Mouse (Mus musculus) 3T3-L1 (cell line): ENCODE results near the gene Emp1.

Experiments used
- DNase-seq: peaks from one replicate; pipeline ENCODE4 v3.0.0-alpha.2; 2015; ENCODE audit warnings: low read depth, low spot score

Gene Emp1

DNA sequence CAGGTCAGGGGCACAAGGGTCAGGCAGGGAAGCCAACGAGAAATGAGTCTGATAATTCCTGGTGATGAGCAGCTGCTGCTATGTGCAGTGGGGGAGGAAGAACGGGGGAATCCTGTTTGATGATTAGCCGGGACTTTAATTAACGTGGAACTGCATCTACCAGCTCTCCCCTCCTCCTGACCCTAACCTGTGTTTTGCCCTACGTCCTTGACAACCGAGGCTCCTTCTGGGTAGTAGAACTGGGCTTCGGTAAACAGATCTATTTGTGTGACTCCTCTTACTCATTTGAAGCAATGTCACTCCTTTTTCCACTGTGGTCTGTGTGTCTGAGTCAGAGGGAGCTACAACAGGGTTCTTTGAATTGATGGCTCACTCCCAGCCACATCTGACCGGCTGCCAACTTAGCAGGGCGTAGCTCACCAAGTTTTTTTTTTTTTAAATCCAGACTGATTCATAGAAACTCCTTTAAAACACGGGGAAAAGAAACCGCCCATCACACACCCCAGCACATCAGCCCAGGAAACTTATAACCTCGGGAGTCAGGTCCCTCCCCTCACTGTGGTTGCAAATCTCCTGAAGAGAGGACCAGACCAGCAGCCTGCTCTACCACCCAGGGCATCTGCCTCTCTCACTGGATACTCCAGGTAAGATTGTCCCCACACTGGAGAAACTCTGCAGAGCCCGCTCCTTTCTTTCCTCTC is at the start of gene Emp1:
Gene Emp1 (plus strand): TSS at position 87 of the 701 bp plus-strand sequence.
- peak; percentile 100 for DNase-seq

DNA sequence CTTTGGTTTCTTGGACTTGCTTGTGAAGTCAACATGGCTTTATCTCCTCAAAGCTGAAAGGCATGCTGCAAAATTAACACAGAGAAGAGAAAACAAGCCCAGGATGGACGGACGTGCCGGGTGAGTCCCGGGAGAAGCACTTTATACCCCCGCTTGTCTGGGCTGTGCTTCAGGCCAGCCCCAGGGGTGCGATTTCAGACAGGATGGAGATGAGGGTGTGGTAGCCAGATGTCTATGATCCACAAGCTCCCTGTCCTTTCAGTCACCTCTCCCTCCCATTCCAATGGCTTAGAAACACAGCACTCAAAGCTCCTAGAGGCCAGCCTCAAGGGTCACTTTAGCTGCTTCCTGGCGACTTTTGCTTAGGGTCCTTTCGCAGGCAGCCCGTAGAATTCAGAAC is 48.4 kb upstream of the Emp1 start:
- DNase-seq = no peak

DNA sequence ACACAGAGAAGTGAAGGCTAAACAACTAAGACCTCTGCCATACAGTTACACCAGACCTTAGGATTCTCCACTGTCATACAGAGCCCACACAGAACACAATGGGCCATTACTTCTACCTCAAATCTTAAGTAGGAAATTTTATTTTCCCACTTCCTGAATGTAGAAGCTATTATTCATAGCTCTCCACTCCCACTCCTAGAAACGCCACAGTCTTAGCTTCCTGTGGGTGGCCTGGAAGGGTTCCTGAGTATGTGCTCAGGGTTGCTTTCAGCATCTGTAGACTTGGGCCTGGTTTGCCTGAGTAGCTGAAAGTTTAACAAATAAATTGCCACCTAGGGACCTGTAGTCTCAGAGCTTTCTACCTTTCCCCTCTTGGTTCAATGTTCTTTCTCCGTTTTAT is 46.2 kb upstream of the Emp1 start:
- DNase-seq = peak; percentile 55

DNA sequence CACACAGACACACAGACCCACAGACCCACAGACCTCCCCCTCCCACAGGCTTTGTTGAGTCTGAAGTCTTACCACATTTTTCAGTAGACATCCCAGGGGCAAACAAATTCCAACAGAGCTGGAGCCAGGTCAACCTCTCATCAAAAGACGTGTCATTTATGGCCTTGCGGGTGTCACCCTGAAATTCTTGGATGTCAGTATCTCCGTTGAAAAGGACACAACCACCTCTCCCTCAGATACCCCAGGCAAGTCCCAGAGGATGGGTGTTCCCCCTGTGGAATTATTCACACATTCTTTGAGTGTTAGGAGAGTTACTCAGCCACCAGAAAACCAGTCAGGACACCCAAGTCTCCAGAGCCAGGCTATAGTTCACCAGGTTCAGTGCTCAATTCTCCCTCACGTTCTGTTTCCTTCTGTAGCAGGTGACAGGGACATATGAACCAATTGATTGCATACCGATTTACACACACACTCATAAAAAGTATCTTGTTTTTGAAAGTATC is 42.9 kb upstream of the Emp1 start:
- DNase-seq = peak; percentile 79

DNA sequence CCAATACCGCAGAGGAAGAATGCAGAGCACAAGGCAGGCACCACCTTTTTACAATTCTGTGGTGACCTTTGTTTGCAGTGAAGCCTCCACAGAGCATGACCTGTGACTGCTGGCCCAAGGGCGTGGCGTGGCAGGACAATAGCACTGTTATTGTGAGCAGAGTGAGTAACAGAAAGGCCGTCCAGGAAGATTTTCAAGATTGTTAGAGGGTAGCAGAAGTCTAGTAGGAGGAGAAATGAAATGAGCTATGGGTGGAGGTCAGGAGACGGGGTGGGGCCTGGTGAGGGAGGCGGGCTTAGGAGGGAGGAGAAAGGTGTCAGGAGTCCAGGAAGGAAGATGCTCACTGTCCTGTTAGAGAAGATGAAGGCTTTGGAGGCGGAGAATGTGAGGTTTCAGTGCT is 39.6 kb upstream of the Emp1 start:
- DNase-seq = peak; percentile 90

DNA sequence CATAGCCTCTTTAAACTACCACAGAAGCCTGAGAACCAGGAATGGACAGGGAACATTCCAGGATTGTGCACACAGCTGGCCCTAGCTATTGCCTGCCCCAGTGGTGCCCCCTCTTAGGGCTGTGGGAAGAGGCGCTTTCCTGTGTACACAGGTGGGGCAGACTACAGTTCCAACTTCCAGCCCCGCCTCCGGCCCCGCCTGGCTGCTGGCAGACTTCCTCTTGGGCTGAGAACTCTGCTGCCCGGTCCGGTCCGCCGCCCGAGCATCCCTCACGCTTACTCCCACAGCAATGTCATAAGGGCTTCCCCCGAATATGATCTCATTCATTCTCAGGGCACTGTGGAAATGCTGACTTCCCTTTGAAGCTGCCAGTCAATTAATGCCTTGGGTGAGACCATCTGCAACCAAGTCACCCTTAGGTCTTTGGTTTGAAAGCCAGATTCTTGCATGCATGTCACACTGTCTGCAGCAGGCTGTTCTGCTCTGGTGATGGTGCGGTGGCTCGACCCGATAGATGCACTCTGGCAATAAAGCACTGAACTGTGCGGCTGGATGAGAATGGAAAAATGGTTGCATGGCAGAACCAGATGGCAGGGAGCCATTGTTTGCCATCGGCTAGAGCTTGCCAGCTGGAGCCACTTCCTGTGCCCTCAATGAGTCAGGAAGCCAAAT is 38.9 kb upstream of the Emp1 start:
- DNase-seq = peak; percentile 90

DNA sequence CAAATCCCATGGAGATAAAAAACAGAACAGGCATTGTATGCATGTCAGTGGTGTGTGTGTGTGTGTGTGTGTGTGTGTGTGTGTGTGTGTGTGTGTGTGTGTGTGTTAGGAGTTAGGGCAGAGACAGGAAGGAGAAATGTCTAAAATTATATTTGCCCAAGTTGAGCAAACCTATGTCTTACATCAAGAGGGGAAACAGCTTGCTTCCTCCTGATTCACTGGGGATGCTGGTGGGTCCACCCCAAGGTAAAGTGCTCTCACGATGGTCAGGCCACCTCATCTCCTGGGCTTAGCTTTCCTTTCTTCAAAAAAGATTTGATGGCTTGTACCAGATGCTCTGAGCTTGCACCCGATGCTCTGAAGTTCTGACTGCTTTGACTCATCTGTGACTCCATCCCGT is 38.2 kb upstream of the Emp1 start:
- peak; percentile 62 for DNase-seq

DNA sequence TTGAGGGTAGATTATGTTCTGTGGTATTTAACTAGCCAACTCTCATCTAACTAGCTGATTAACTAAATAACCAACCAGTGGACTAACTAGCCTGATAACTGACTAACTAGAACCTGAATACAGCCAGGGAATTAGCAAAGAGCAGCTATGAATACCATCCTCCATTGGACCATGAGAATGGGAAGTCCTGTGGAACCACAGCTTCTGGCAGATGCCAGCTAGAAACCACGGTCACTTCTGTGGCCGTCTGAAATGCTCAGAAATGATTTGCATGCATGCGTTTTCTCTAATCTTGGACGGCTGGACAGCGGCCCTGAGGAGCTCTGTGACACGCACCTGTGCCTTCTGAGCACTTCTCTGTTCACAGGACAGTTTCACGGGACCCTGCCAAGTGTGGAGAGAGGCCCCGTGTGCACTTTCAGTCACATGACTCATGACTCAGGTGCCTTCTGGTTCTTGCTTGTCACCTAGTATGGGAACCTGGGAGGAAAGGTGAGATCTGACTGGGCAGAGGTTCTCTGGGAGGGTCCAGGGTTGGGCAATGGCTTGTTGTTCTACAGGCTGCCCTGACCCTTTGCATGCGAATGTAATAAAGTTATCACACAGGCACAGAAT is 37.6 kb upstream of the Emp1 start:
- peak; percentile 61 for DNase-seq

DNA sequence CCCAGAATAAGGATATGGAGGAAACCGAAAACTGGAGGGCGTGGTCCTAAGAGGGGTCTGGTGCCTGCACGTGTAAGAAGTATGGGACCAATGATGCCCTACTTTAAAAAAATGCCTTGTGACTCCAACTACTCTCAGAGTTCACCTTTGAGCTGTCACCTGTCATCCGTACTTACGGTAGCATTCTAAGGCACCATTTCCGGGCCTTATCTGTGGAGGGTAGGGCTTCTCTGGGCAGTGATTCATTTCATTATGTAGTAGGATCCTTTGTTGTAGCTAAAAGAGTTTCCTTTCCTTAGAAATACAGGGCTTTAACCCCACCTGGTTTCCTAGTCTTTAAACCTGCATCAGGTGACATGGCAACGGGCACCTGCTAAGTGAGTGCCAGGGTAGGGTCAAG is 35.5 kb upstream of the Emp1 start:
- DNase-seq = no peak

DNA sequence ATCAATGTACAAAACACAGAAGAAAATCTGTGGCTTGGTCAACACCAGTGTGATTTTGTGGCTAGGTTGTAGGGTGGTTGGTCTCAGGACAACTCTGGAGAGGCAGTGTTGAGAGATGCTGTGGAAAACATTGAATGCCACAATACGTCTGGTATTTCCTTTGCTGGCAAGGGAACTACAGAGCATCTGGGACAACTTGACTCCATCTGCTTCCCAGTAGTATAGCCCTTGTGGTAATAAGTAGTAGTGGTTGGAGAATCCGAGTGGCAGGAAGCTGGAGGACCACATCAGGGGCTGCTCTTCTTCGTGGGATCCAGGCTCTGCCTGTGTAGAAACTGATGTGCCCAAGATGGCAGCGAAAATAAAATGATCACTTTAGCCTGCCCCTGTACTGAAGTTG is 30.4 kb upstream of the Emp1 start:
- peak; percentile 83 for DNase-seq

DNA sequence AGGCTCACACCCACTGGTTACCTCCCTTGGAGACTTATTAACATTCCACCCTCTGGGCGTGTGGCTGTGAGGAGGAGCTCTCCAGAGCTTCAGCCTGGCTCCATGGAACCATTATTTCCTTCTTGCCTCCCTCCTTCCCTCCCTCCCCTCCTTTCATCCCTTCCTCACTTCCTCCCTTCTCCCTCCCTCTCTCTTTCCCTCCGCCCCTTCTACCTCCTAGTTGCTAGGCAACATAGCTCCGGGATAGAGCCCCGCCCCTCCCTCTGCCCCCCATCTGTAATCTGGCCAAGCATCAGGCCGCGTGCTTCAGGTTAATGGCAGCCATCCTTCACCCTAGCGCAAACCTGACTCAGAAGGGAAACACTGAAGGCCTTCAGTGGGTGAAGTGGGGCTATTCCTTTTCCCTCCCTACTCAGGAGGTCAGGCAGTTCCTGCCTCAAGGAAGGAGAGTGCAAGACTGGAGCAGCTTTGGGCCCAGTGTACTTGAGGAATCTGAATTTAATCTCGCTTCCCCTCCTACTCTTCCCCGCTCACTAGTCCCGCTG is 29.5 kb upstream of the Emp1 start:
- DNase-seq = peak; percentile 72

DNA sequence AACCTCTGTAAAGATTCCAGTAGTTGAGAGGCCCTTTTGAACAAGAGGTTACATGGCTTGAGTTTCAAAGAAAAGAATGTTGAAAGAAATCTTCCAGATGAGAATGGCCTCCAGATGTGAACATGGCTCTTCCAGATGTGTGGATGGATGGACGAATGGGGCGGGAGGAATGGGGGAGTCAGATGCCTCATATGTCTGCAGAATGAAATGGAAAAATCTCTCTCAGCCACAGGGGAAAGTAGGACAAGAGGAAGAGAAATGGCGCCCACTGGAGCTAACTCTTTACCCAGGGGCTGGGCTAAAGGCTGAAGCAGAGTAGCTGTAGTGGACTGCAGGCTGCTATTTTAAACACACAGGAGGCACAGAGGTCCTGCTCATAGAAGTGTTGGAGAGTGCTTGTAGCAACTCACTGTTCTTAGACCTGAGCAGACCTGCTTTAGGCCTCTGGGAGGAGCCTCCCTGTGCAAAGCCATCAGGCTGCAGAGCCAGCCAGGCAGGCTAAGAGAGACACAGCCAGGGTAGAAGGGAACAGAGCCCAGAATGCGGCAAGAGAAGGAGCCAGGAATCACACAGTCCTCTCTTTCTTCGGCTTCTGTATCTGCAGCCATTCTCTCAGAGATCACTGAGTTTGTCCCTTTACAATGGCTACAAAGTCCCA is 28.2 kb upstream of the Emp1 start:
- DNase-seq = peak; percentile 91

DNA sequence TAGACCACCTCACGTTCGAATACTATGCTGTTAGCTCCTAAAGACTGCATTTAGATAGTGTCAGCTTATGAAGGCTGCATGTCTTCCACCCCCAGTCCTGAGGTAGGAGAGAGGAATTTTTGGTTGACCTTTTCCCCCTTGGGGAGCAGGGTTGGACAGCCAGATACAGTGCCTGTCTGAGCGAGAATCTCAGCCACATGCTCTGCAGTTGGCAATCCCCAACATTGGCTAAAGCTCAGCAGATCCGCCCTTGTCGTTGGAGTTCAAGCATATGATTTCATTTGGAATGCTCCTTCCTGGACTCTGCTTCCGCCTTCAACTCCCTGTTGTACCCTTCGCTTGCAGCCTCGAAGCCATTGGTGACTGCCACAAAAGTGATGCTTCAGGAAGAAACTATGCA is 26.0 kb upstream of the Emp1 start:
- no peak for DNase-seq

DNA sequence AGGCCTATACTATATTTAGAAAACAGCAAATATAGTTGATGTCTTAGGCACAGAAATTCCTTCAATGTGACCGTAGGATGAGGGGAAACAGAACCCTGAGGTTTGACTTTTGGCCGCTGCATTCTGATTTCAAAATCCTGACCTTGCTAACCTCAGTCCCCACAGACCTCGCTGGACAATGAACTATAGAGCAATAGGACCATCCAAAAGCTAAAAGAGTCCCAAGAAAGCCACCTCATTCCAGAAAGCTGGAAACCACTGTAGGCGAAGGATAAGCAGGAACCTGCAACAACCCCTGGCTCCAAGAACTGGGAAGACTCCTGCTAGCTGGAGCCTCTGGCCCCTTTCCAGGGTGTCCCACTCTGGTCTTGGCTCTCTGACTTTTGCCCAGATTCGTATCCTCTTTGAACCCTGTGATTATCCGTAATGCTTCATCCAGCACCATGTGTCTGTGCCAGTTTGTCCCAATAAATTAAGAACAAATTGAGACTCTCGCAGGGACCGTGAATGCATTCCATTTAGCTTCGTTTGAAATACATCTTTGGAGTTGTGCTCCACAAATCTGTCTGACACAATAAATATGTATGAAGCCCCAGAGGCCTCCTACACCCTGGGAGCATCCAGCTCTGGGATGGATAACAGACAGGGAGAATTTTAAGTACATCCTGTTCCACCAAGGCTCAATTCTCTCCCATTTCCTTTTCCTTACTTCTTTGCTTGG is 21.8 kb upstream of the Emp1 start:
- DNase-seq = no peak

DNA sequence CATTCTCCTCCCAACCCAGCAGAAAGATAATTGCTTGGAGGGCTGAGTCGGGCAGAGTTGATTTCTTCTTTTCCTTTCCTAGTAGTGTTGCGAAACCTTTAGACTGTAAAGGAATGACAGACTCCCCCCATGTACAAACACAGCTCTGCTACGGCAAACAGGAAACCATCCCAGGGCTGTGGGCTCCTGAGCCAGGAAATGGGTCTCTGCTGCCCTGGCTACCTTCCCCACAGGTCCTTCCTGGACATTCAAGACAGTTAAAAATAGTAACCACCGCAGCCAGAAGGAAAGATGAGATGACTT is 21.3 kb upstream of the Emp1 start:
- DNase-seq = no peak

DNA sequence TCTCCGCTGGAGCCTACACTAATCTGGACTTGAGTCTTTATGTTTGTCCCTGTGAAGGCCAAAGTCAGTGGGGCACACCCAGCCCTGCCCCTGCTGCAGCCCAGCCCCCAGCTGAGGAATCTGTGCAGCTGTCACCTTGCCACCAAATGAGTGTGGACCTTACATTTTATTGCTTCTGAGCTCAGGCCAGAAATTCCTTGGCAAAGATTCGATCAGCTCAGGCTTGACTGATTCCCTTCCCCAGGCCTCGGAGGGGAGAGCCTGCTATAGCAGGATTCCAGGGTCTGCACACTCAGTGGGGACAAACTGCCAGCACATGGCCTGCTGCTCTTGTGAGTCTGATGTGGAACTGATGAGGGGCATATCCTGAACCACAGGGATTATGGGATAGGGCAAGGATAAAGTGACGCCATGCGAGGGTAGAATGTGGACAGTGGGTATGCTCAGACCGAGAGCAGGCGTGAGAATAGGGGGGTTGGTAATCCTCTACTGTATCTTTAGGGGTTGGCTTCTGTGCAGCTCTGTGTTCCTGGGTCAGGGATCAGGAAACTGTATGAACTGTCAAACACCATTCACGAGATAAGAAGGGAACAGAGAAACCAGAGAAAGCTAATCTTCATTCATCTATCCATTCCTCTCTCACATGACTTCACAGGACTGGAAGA is 10.6 kb upstream of the Emp1 start:
- DNase-seq = peak; percentile 73

DNA sequence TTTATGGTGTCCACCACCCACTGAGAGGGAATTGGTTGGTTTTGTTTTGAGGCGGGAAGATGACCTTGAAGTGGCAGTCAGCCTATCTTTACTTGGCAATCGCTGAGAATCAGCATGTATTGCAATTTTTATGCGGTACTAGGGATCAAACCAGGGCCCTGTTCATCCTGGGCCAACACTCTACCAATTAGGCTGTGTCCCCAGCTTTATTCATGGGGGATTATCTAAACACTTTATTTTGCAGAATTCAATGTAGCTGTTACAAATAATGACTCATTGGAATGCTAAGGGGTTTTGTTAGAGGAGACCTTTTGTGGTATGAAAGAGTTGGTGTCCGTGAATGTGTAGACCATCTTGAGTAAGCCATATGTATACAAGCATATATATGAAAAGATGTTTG is 9.8 kb upstream of the Emp1 start:
- no peak for DNase-seq

DNA sequence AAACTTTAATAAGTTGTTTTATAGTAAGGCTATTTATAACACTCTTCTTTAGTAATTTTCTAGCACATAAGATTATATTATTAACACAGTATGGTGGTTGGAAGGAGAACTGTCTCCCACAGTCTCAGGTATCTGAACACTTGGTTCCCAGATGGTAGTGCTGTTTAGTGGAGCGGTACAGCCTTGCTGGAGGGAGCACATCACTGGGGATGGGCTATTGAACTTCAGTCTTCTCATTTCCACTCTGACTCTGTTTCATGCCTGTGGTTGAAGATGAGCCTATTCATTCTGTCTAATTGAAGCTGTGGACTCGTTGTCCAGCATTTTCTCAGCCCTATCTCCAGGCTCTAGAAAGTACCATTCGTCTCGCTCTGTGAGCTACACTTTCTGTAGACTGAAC is 7.4 kb upstream of the Emp1 start:
- no peak for DNase-seq

DNA sequence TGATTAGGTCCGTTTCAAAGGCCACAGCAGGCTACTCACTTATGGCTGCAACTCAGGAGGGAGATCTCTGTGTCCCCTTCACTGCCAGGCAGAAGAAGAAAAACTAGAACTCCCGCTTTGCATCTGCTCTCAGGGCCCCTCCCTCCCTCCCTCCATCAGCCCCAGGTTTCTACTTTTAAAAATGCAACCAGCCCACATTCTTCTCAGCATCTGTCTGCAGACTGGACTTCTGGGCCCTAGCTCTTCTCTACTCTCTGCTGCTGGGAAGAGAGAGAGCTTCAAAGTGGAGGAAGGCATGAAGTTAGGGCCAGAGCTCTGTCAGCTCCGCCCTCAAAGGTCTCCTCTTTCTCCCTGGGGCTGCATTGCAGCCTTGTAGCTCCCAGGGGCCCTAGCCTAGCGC is 2.0 kb upstream of the Emp1 start:
- no peak for DNase-seq

DNA sequence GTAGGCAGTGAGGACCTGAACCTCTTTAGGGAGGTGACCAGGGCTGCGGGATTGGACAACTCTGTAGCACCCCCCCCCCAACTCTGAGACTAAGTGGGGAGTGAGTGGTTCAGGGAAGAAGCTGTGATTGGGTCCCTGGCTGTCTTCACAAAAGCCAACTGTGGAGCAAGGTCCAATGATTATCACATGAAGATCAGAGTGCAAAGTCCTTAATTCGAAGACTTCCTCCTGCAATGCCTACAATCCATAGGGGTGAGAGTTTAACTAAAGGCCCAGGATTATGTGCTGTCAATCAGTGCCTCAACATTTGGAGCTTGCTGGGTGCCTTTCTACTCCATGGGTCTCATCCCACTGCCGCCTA is 267 bp upstream of the Emp1 start:
- DNase-seq = no peak

DNA sequence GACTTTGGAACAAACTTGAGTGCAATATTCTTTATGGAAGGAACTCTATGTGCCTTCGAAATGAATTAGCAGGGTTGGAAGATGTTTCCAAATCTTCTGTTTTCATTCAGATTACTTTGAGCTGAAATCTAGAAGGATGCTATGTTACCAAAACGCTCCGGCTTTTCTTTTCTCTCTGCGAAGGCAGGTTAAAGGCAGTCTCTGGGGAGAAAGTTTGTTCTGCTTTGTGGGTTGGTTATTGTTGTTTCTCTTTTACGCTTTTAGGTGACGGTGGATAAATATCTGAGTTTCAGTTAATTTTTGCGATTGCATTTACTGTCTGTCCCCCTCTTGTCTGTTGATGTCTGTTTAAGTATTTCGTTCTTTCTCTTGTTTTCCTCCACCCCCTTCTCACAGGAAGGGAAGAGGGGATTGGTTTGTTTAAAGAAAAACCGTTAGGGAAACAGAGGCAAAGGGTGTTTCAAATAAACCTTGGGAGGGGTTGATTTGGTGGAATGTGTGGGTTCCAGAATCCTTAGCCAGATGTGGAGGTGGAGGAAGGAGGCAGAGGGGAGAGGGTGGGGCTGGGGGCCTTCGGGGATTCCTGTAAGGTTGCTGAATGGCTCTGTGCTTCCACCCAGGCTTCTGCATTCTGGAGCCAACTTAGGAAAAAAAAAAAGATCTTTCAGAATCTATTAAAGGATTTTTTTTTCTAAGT is 1.1 kb downstream of the Emp1 start:
- peak; percentile 65 for DNase-seq
